Mouse (Mus musculus): ENCODE data around the gene Tmem131. TPM values are rescaled to one million over a fixed set of nuclear protein-coding genes. Genes with fewer than 3 reads are reported as not detected.

Tmem131 gene
- polyA plus RNA-seq, 1 experiment from 2014 or later, result 13.2 TPM

DNA sequence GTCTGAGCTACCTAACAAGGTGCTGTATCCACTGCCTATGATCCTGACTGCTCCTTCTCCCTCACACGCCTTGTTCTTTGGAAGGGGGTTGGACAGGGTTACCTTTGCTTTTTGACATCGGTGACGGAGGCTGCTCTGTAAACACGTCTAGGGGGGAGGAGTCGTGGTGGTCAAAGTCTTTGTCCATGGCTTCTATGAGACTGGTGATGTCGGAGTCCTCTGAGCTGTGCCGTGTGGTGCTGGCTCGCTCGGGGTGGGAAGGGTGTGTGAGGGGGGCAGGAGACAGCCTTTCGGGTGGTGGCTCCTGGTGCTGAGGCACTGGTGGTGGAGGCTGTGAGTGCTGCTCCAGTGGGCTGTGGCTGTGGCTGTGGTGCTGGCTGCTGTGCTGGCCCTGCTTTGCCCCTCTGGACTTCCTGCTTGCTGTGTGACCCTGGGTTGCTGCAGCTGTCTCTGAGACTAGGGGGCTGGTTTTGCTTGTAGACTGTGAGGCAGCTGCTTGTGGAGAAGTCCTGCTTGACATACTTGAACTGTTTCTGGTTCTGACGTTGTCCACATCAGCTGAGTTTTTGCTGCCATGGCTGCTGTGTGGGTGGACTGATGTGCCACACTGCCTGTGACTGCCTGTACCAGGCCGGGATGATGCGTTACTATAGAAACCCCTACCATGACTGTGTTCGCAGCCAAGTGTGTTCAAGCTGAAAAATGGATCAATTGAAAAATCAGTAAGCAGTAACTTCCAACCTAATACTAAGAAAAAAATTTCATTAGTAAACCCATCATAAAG is 135.5 kb downstream of the Tmem131 start:
- no peak for ATAC-seq
- Histone ChIP-seq H3K4me1 (replicated peaks) (no peaks in the 10 kb centered on the region), H3K4me3 (replicated peaks) (no peak overlapping the region), H3K9ac (replicated peaks) (no peak overlapping the region), H3K27me3 (no peaks in the 10 kb centered on the region), H3K4me2 (replicated peaks) (no peak overlapping the region), H3K36me3 (peaks cover 86% of the 10 kb centered on the region), H3K9me3 (no peaks in the 10 kb centered on the region), H3K27ac (no peak overlapping the region)
- 96% methylated on average over 14 of the region's 14 CpGs for WGBS

DNA sequence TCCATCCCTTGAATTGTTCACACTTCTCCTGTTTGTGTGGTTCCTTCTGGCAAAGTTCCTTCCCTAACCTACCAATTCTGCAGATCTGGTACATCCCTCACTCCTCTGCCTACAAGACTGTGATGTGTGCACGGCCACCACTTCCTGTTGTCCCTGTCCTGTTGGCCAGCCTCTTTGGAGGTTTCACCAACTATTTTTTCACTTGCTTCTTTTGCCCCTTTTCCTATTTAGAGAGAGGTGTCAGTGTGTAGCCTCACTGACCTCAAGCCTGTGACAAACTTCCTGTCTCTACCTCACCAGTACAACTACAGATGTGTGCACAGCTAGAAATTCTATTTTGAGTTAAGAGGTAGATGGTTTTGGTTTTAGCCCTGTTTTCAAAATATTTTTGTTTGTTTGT is 136.4 kb downstream of the Tmem131 start:
- WGBS, result 97% methylated on average over 1 of the region's 1 CpGs
- no peak overlapping the region for H3K4me2 ChIP-seq (replicated peaks)
- no peak for ATAC-seq
- H3K27me3 ChIP-seq, result no peaks in the 10 kb centered on the region
- no peaks in the 10 kb centered on the region for H3K4me1 ChIP-seq (replicated peaks)
- no peak overlapping the region for H3K27ac ChIP-seq
- H3K36me3 ChIP-seq, result peaks cover 90% of the 10 kb centered on the region
- no peaks in the 10 kb centered on the region for H3K9me3 ChIP-seq
- H3K9ac ChIP-seq (replicated peaks), result no peak overlapping the region
- H3K4me3 ChIP-seq (replicated peaks), result no peak overlapping the region

DNA sequence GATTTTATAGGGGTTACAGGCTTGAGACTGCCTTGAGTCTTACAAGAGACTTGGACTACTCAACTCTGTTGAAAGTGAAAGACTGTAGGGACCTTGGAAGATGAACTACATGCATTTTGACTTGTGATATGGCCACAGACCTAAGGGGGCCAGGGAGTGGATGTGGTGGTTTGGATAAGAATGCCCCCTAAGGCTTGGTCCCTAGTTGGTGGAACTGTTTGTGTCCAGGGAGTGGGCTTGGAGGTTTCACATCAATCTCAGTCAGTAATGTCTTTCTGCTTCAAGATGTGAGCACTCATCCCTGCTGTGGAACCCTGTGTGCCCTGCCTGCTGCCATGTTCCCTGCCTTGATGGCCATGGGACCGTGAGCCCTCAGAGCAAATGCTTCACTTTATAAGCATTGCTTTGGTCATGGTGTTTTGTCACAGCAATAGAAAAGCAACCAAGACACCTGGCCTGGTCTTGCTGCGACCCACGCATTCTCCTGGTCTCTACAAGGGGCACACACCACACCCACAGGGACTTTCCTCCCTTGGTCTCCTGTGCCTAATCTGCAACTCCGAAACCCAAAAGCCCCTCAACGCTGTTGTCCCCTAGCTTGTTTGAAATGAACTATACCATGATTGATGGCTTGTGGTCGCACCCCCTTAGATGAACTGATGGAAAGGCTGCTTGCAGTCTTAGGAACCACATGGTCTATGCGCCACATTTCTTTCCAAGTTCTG is 137.1 kb downstream of the Tmem131 start:
- Histone ChIP-seq H3K4me3 (replicated peaks) (no peak overlapping the region), H3K36me3 (peaks cover 90% of the 10 kb centered on the region), H3K27ac (no peak overlapping the region), H3K27me3 (no peaks in the 10 kb centered on the region), H3K4me2 (replicated peaks) (no peak overlapping the region), H3K9ac (replicated peaks) (no peak overlapping the region), H3K4me1 (replicated peaks) (no peaks in the 10 kb centered on the region), H3K9me3 (no peaks in the 10 kb centered on the region)
- no peak for ATAC-seq
- WGBS, result 97% methylated on average over 7 of the region's 7 CpGs

DNA sequence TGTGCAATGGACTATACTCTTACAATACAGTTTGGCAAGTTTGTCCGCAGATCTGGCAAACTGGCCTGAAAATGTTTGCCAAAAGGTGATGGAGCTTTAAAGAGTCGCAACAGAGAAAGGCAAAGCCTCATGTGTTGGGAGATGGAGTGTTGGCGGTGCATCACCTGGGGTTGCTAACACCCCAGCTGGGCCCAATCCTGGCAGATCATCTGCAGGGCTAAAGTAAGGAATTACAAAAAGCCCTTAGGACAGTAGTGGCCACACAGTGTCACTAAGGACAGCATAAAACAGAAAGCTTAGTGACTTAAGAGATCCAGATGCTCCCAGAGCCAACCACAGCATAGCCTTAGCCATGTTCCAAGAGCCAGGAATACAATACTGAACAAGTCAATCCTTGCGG is 138.6 kb downstream of the Tmem131 start:
- Histone ChIP-seq H3K36me3 (peaks cover 89% of the 10 kb centered on the region), H3K9ac (replicated peaks) (no peak overlapping the region), H3K4me3 (replicated peaks) (no peak overlapping the region), H3K27ac (no peak overlapping the region), H3K9me3 (no peaks in the 10 kb centered on the region), H3K27me3 (no peaks in the 10 kb centered on the region), H3K4me1 (replicated peaks) (no peaks in the 10 kb centered on the region), H3K4me2 (replicated peaks) (no peak overlapping the region)
- ATAC-seq, result no peak
- 93% methylated on average over 4 of the region's 4 CpGs for WGBS

DNA sequence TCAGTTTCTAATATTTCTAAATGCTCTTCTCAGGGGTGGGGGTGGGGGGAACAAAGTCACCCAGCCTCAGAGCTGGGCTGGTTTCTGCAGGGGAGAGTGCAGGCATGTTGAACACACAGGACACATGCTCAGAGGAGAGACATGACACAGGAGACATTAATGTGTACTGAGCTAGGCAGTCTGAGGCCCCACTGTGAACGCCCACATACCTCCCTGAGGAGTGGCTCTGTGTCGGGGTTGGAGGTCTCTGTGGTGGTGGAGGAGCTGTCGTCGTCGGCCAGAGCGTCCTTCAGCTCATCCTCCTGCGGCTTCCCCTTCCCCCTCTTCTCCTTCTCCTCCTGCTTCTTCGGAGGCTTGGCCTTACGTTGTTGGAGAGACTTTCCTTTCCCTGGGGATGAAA is 139.2 kb downstream of the Tmem131 start:
- Histone ChIP-seq H3K9ac (replicated peaks) (no peak overlapping the region), H3K27me3 (no peaks in the 10 kb centered on the region), H3K9me3 (no peaks in the 10 kb centered on the region), H3K27ac (no peak overlapping the region), H3K4me1 (replicated peaks) (no peaks in the 10 kb centered on the region), H3K36me3 (peaks cover 90% of the 10 kb centered on the region), H3K4me3 (replicated peaks) (no peak overlapping the region), H3K4me2 (replicated peaks) (no peak overlapping the region)
- 86% methylated on average over 9 of the region's 9 CpGs for WGBS
- ATAC-seq, result no peak

DNA sequence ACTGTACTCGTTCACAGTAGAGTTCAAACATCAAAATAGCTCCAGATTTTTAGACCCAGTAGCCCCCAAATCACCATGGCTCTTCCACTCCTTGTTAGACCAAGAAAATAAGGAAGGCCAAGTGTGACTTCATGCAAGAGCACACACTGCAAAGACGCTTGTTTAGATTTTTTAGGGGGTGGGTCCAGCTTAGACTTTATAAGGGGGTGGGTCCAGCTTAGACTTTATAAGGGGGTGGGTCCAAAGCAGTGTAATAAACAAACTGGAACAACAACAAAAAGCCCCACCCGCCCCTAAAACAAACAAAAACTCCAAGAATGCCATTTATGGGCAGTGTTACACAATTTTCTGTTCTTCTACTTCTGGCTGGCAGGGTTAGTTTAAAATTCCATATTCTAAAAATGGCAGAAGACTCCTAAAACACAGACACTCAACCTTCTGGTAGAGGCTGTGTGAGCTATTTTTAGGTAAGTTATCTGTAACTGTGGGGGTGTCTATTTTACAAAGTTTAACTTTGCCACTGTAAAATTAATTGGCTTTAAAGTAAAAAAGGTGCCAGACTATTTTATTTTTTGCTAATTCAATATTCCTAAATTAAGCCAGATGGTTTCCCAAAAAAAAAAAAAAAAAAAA is 143.0 kb downstream of the Tmem131 start:
- no peaks in the 10 kb centered on the region for H3K9me3 ChIP-seq
- H3K4me1 ChIP-seq (replicated peaks), result no peaks in the 10 kb centered on the region
- 85% methylated on average over 3 of the region's 3 CpGs for WGBS

DNA sequence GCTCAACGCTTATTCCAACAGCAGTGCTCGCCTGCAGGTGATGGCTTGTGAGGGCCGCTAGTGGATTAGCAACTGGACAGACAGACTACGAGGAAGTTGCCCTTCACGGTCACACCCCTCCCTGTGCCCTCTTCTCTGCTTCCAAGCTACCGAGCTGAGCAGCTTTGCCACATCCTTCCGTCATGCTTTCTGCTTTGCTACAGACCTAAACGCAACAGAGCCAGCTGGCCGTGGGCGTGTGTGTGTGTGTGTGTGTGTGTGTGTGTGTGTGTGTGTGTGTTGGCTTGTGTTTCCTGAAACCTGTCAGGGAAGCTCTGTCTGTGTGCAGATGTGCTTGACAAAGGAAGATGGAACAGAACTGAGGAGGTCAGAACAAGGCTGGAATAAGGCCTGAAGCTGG is 146.0 kb downstream of the Tmem131 start:
- H3K4me2 ChIP-seq (replicated peaks), result no peak overlapping the region
- 89% methylated on average over 10 of the region's 10 CpGs for WGBS
- no peak overlapping the region for H3K27ac ChIP-seq
- no peak for ATAC-seq
- H3K27me3 ChIP-seq, result no peaks in the 10 kb centered on the region
- H3K4me1 ChIP-seq (replicated peaks), result no peaks in the 10 kb centered on the region
- H3K9me3 ChIP-seq, result no peaks in the 10 kb centered on the region
- no peak overlapping the region for H3K4me3 ChIP-seq (replicated peaks)
- peaks cover 97% of the 10 kb centered on the region for H3K36me3 ChIP-seq
- H3K9ac ChIP-seq (replicated peaks), result no peak overlapping the region

More for the DNA sequence above, 143.0 kb downstream of the Tmem131 start:
- no peaks in the 10 kb centered on the region for H3K27me3 ChIP-seq
- H3K4me3 ChIP-seq (replicated peaks), result no peak overlapping the region
- H3K9ac ChIP-seq (replicated peaks), result no peak overlapping the region
- H3K27ac ChIP-seq, result no peak overlapping the region
- no peak for ATAC-seq
- peaks cover 92% of the 10 kb centered on the region for H3K36me3 ChIP-seq
- H3K4me2 ChIP-seq (replicated peaks), result no peak overlapping the region

DNA sequence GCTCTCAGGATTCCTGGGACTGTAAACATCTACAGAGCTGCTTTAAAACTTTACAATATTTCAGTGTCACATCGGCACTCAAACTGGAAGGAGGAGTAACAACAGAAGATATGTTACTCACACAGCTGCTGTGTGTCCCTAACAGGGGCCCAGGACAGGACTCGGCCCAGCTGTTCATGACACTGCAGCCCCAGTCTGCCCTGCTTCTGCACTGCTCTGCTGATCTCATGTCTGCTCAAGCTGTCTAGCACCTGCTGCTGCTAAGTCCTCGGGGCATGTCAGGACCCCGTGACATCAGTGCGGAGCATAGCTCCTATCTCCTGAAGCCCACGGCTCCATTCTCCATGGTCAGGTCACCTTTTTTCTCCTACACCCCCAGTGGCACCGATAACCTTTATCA is 146.8 kb downstream of the Tmem131 start:
- no peaks in the 10 kb centered on the region for H3K27me3 ChIP-seq
- no peak overlapping the region for H3K27ac ChIP-seq
- no peak overlapping the region for H3K4me3 ChIP-seq (replicated peaks)
- H3K4me2 ChIP-seq (replicated peaks), result no peak overlapping the region
- H3K9me3 ChIP-seq, result no peaks in the 10 kb centered on the region
- H3K9ac ChIP-seq (replicated peaks), result no peak overlapping the region
- WGBS, result 95% methylated on average over 7 of the region's 7 CpGs
- H3K4me1 ChIP-seq (replicated peaks), result no peaks in the 10 kb centered on the region
- peaks cover 97% of the 10 kb centered on the region for H3K36me3 ChIP-seq
- ATAC-seq, result no peak

DNA sequence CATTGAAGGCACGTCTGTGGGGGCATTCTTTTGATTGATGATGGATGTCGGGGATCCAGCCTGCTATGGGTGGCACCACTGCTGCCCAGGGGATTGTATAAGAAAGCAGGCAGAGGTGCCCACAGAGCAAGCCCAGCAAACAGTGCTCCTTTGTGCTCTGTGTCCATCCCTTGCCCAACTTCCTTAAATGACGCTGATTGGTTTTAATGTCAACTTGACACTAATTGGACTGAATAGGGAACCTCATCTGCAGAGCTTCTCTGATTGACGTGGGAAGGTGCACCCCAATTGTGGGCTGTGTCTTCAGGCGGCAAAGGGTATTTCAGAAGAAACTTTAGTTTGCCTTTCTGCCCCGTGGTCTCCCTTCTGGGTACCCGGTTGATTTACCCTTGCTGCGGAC is 154.1 kb downstream of the Tmem131 start:
- H3K27me3 ChIP-seq, result no peaks in the 10 kb centered on the region; the same call in 1 of the 2 replicates
- no peak overlapping the region for H3K4me3 ChIP-seq (replicated peaks)
- ATAC-seq, result no peak
- no peak overlapping the region for H3K27ac ChIP-seq
- H3K4me1 ChIP-seq (replicated peaks), result peaks cover 5% of the 10 kb centered on the region; the same call in 1 of the 2 replicates
- WGBS, result 81% methylated on average over 8 of the region's 8 CpGs
- H3K36me3 ChIP-seq, result peaks cover 39% of the 10 kb centered on the region
- no peak overlapping the region for H3K4me2 ChIP-seq (replicated peaks)
- no peaks in the 10 kb centered on the region for H3K9me3 ChIP-seq
- no peak overlapping the region for H3K9ac ChIP-seq (replicated peaks)

DNA sequence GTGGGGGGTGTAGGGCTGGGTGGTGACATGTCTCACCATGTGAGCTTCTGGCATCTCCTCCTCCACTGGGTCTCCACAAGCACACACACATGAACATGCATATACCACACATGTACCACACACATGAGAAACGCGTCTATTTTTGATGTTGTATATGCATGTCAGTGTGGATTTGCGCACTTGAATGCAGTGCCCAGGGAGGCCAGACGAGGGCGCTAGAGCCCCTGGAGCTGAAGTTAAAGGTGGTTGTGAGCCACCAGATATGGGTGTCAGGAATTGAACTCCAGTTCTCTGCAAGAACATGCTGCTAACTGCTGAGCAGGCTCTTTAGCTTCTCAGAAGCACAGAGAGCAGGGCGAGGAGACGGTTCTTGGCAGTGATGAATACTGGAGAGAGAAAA is 157.1 kb downstream of the Tmem131 start:
- WGBS, result 95% methylated on average over 7 of the region's 7 CpGs
- H3K4me3 ChIP-seq (replicated peaks), result no peak overlapping the region

DNA sequence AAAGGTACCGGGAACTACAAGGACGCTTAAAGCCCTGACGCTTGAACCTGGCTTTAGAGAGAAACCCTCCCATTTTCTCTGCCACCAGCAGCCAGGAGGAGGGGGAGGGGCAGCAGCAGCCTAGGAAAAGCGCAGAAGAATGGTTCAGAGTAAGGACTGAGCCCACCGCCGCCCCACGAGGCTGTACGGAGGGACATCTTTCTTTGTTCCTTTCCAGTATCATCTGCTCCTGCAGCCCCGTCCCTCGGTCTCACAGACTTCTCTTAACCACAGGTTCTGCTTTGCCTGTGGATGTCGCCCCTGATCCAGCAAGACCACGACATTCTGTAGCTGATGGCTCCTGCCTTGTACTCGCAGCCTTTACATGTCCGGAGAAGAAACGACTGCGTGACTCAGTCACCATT is 158.2 kb downstream of the Tmem131 start:
- Histone ChIP-seq H3K4me2 (replicated peaks) (peak overlapping the region; percentile 82), H3K4me1 (replicated peaks) (peaks cover 5% of the 10 kb centered on the region; the same call in 1 of the 2 replicates), H3K27ac (peak overlapping the region; percentile 72), H3K36me3 (no peaks in the 10 kb centered on the region; the same call in 1 of the 2 replicates), H3K27me3 (no peaks in the 10 kb centered on the region; the same call in 1 of the 2 replicates), H3K9me3 (no peaks in the 10 kb centered on the region), H3K4me3 (replicated peaks) (peak overlapping the region; percentile 44), H3K9ac (replicated peaks) (peak overlapping the region; percentile 75)
- WGBS, result 1% methylated on average over 16 of the region's 16 CpGs
- peak; percentile 71 for ATAC-seq

More for the DNA sequence above, 157.1 kb downstream of the Tmem131 start:
- no peak for ATAC-seq
- Histone ChIP-seq H3K27ac (no peak overlapping the region), H3K36me3 (peaks cover 9% of the 10 kb centered on the region), H3K9me3 (no peaks in the 10 kb centered on the region), H3K4me1 (replicated peaks) (peaks cover 5% of the 10 kb centered on the region; the same call in 1 of the 2 replicates), H3K9ac (replicated peaks) (no peak overlapping the region), H3K4me2 (replicated peaks) (no peak overlapping the region), H3K27me3 (no peaks in the 10 kb centered on the region; the same call in 1 of the 2 replicates)

Measured in midbrain, embryonic 13.5 days (tissue).